Mouse (Mus musculus): ENCODE results near the gene Rgs14.

DNA sequence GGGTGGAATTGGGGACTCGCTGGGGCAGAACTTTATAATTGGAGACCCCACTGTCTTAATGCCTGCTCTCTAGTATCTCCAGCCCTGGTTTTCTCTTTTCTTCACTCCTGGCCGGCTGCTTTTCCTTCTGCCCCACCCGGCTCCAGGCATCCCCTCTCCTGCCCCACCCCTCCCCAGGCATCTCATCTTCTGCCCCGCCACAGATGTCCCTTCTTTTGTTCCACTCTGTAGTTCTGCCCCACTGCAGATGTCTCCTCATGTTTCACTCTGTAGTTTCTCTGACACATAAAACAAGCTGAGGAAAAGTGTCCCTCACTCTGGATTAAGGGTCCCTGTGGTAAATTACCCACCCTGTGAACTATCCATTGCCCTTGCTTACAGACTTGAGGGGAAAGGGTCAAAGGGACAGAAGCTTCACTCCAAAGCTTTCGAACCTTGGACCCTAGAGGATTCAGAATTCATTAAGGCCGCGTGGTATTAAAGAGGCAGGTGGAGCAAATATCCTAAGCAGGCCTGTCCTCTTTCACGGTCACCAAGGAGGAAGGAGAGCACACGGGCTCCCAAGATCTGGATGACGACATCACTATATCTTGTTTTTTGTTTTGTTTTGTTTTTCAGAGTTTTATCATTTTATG, 32.1 kb upstream of the Rgs14 start:
- TF ChIP-seq CTCF (IDR thresholded peaks at IDR 0.05; ENCODE audit: low read depth, low read length) (no peak), POLR2A (IDR thresholded peaks at IDR 0.05; ENCODE audit: borderline replicate concordance, low read depth, low read length) (no peak)

All from bone marrow macrophage, adult 2 months (primary cell).